Mouse (Mus musculus) embryo, embryonic 10 days (tissue): ENCODE results near the gene Ice2.

Source experiments
- DNase-seq: peaks from one replicate; pipeline ENCODE4 v3.0.0-alpha.2; 2015; ENCODE audit warnings: low spot score

Ice2 gene

GRCm38 (mm10) chr9:69458982-69459381 is 61.3 kb downstream of the Ice2 start:
- peak; percentile 59 for DNase-seq

- no peak for DNase-seq
These were observed 62.2 kb downstream of the Ice2 start for GRCm38 (mm10) chr9:69459876-69460275.

- no peak for DNase-seq
These were observed 65.3 kb downstream of the Ice2 start for GRCm38 (mm10) chr9:69463046-69463445.

- no peak for DNase-seq
These were observed 66.5 kb downstream of the Ice2 start for GRCm38 (mm10) chr9:69464109-69464756.

GRCm38 (mm10) chr9:69466098-69466497 is 68.4 kb downstream of the Ice2 start:
- DNase-seq: no peak

GRCm38 (mm10) chr9:69467310-69467939 is 69.7 kb downstream of the Ice2 start:
- DNase-seq: no peak

DNA sequence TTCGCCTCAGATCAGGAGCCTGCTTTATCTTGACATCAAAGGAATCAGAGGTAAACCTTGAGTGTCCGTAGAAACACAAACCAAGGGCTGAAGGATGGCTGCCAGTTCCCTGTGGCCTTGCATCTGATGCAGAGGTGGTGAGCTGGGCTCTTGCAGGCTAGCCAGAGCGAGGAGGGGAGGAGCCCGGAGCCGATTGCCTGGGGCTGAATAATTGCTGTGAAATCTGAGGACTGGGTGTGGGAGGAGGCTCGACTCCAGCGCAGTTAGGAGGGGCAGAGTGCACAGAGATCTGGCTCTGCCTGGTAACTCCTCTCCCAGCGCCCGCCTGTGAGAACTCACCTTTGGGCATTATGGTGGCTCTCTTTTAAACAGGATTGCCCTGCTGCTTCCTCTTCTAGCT is 71.3 kb downstream of the Ice2 start:
- peak; percentile 89 for DNase-seq

DNA sequence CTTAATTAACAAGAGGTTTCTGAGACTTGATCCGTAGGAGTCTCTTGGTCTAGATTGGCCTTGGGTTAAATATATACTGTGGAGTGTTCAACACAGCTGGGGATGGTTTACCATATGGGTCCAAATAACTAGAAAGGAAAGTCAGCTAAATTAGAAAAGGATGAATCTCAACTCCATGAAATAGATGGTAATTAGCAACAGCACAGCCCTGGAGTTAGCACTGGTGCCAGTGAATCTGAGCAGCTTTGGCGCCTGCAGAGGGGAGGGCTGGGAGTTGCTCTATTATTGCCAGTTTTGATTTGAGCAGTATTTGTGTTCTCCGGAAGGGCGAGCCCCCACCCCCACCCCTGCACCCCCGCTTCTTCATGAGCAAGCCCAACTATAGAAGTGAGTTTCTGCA is 72.7 kb downstream of the Ice2 start:
- no peak for DNase-seq

DNA sequence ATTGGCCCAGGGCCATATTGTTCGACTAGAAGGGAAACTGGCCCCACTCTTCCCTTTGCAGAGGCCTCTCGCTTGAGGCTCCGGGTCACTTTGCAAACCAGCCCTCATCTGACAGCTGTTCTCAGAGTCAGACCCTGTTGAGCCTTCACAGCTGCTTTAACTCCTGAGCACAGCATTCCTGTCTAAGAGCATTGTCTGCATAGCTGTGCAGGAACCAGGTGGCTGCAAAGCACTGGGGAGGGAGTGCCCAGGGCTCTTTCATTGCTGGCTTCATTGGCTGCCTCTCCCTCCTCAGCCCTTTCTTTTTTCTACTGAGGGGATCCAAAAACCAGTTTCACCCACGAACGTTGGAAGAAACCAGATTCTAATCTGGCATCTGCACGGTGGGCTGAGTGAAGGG is 73.2 kb downstream of the Ice2 start:
- peak; percentile 72 for DNase-seq

GRCm38 (mm10) chr9:69472724-69473123 is 75.0 kb downstream of the Ice2 start:
- DNase-seq: no peak

- DNase-seq: no peak
These were observed 78.2 kb downstream of the Ice2 start for GRCm38 (mm10) chr9:69475873-69476272.

GRCm38 (mm10) chr9:69477195-69477823 is 79.6 kb downstream of the Ice2 start:
- DNase-seq: no peak

GRCm38 (mm10) chr9:69477824-69478222 is 80.1 kb downstream of the Ice2 start:
- no peak for DNase-seq

DNA sequence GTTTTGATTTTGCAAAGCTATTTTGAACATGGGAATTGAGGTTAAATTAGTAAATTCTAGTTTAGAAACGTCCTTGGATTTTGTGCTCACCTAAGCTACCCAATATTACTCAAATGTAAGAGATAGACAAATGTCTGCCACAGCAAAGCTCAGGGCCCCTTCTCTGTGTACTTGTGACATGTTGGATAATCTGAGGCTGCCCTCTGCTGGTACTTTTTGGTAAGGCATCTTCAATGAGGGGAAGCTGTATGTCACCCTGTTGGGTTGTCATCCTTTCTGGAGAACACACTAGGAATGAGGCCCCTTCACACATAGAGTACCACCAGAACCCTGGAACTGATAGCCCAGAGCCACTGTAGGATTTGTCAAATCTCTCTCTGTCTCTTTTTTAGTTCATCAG is 82.6 kb downstream of the Ice2 start:
- DNase-seq: peak; percentile 84
